In genomic region chr3:146596387-146596786, GRCm38 (mm10) we compare ENCODE assay signal across 29 mouse cellular contexts. TPM values are rescaled to one million over a fixed set of nuclear protein-coding genes. Genes with fewer than 3 reads are reported as not detected.
A peak's percentile ranks its signal among the peaks of the same experiment; 100 is the strongest.
DNase-seq lines count a peak whose midpoint lies in the region; ATAC-seq and TF ChIP-seq lines count a peak whose summit lies in the region.
"Had no signal": no experiment of that assay in that cellular context is flagged by ENCODE, and none has a peak within 500 bp of the region (broad histone marks: within the 10 kb centered on the region; RNA-seq: fewer than 3 reads in every experiment).

No protein-coding gene starts in this region.

- H3K27ac ChIP-seq in liver, adult 2 months (replicated peaks; ENCODE audit: insufficient read depth, low read depth, low read length) = peak overlapping the region; percentile 92
- H3K27ac ChIP-seq in liver, embryonic 12.5 days = no peak overlapping the region
- H3K27ac ChIP-seq in liver, embryonic 15.5 days (replicated peaks) = peak overlapping the region; percentile 59; the same call in 1 of the 2 replicates
- H3K27ac ChIP-seq in liver, postnatal 0 days (ENCODE audit: low read depth) = peak overlapping the region; percentile 95
- H3K27ac ChIP-seq in hindbrain, embryonic 10.5 days = no peak overlapping the region
- H3K27ac ChIP-seq: embryonic facial prominence, embryonic 13.5 days; embryonic facial prominence, embryonic 15.5 days; forebrain, embryonic 10.5 days; forebrain, embryonic 12.5 days had no signal

- DNase-seq in liver, adult 2 months (ENCODE audit: extremely low read depth, low read depth, low spot score) = peak; percentile 77
- no peak for DNase-seq in liver
- no peak for DNase-seq in liver, postnatal 0 days
- DNase-seq in hindbrain, embryonic 10.5 days (ENCODE audit: low spot score) = no peak
- DNase-seq: adrenal gland, adult 2 months; adrenal gland, postnatal 10 days; adrenal gland, postnatal 25 days; cerebellum, adult 11 months; cerebellum, adult 18-20 months; cerebellum, adult 8-10 months; cerebellum, adult 9-11 months; cerebellum, postnatal 14 days; cerebellum, postnatal 36 days; embryo, embryonic 11 days had no signal

- ATAC-seq in liver, embryonic 12.5 days = no peak
- no peak for ATAC-seq in liver, embryonic 15.5 days (ENCODE audit: insufficient read depth)
- peak; percentile 52 for ATAC-seq in liver, postnatal 0 days
- ATAC-seq: forebrain, embryonic 14.5 days had no signal

- TF ChIP-seq POLR2A in liver, adult 2 months (IDR thresholded peaks at IDR 0.05; ENCODE audit: extremely low read depth, insufficient read depth, low read length) = no peak

- no peaks in the 10 kb centered on the region for H3K9me3 ChIP-seq in liver, embryonic 12.5 days (replicated peaks)
- H3K9me3 ChIP-seq in liver, embryonic 15.5 days (replicated peaks) = no peaks in the 10 kb centered on the region
- H3K9me3 ChIP-seq in liver, postnatal 0 days (ENCODE audit: low read length) = no peaks in the 10 kb centered on the region
- H3K9me3 ChIP-seq in hindbrain, embryonic 10.5 days = no peaks in the 10 kb centered on the region
- H3K9me3 ChIP-seq: embryonic facial prominence, embryonic 13.5 days; embryonic facial prominence, embryonic 15.5 days; forebrain, embryonic 10.5 days; forebrain, embryonic 12.5 days had no signal

- H3K79me2 ChIP-seq in liver, adult 2 months (ENCODE audit: control insufficient read depth, insufficient read depth, low read length) = peaks cover 19% of the 10 kb centered on the region

- peaks cover 15% of the 10 kb centered on the region; the same call in 1 of the 2 replicates for H3K36me3 ChIP-seq in liver, adult 2 months (ENCODE audit: control insufficient read depth, insufficient read depth, low read length)
- H3K36me3 ChIP-seq in liver, embryonic 12.5 days = no peaks in the 10 kb centered on the region
- H3K36me3 ChIP-seq in liver, embryonic 15.5 days (replicated peaks) = no peaks in the 10 kb centered on the region
- H3K36me3 ChIP-seq in liver, postnatal 0 days (replicated peaks; ENCODE audit: insufficient read depth, low read length) = no peaks in the 10 kb centered on the region
- H3K36me3 ChIP-seq in hindbrain, embryonic 10.5 days = no peaks in the 10 kb centered on the region
- H3K36me3 ChIP-seq: embryonic facial prominence, embryonic 13.5 days; embryonic facial prominence, embryonic 15.5 days; forebrain, embryonic 10.5 days; forebrain, embryonic 12.5 days had no signal

- peak overlapping the region; percentile 67 for H3K9ac ChIP-seq in liver, adult 2 months (ENCODE audit: low read depth, low read length)
- no peak overlapping the region for H3K9ac ChIP-seq in liver, embryonic 12.5 days
- H3K9ac ChIP-seq in liver, embryonic 15.5 days = no peak overlapping the region
- H3K9ac ChIP-seq in liver, postnatal 0 days (replicated peaks) = peak overlapping the region; percentile 18; the same call in 1 of the 2 replicates
- H3K9ac ChIP-seq: embryonic facial prominence, embryonic 13.5 days; embryonic facial prominence, embryonic 15.5 days; forebrain, embryonic 12.5 days had no signal

- no peak overlapping the region for H3K4me2 ChIP-seq in liver, embryonic 12.5 days
- H3K4me2 ChIP-seq in liver, embryonic 15.5 days = no peak overlapping the region
- peak overlapping the region; percentile 67 for H3K4me2 ChIP-seq in liver, postnatal 0 days (ENCODE audit: low read depth, low read length)
- H3K4me2 ChIP-seq: embryonic facial prominence, embryonic 13.5 days; embryonic facial prominence, embryonic 15.5 days; forebrain, embryonic 12.5 days had no signal

- H3K27me3 ChIP-seq in liver, adult 2 months (ENCODE audit: control insufficient read depth, insufficient read depth, low read length) = no peaks in the 10 kb centered on the region
- no peaks in the 10 kb centered on the region for H3K27me3 ChIP-seq in liver, embryonic 12.5 days (replicated peaks)
- no peaks in the 10 kb centered on the region for H3K27me3 ChIP-seq in liver, embryonic 15.5 days
- no peaks in the 10 kb centered on the region for H3K27me3 ChIP-seq in liver, postnatal 0 days (ENCODE audit: insufficient read depth, low read length)
- no peaks in the 10 kb centered on the region for H3K27me3 ChIP-seq in hindbrain, embryonic 10.5 days (ENCODE audit: insufficient read depth, poor library complexity, severe bottlenecking)
- H3K27me3 ChIP-seq: embryonic facial prominence, embryonic 13.5 days; embryonic facial prominence, embryonic 15.5 days; forebrain, embryonic 12.5 days had no signal

- TF ChIP-seq CTCF in liver, adult 2 months (IDR thresholded peaks at IDR 0.05; ENCODE audit: low read depth, low read length) = no peak
- no peak for TF ChIP-seq CTCF in liver, postnatal 0 days (IDR thresholded peaks at IDR 0.05; ENCODE audit: low read depth)

- no peak for TF ChIP-seq EP300 in liver, postnatal 0 days (IDR thresholded peaks at IDR 0.05; ENCODE audit: low read depth)

- H3K4me3 ChIP-seq in liver, adult 2 months (ENCODE audit: insufficient read depth, low read depth, low read length) = peak overlapping the region; percentile 48
- no peak overlapping the region for H3K4me3 ChIP-seq in liver, embryonic 12.5 days
- H3K4me3 ChIP-seq in liver, embryonic 15.5 days (replicated peaks) = no peak overlapping the region
- no peak overlapping the region for H3K4me3 ChIP-seq in liver, postnatal 0 days (ENCODE audit: low read depth, low read length)
- H3K4me3 ChIP-seq in hindbrain, embryonic 10.5 days = no peak overlapping the region
- H3K4me3 ChIP-seq: embryonic facial prominence, embryonic 13.5 days; embryonic facial prominence, embryonic 15.5 days; erythroblast, embryonic 14.5 days; forebrain, embryonic 10.5 days; forebrain, embryonic 12.5 days had no signal

- peaks cover 32% of the 10 kb centered on the region for H3K4me1 ChIP-seq in liver, adult 2 months (ENCODE audit: control insufficient read depth, insufficient read depth, low read length)
- peaks cover 7% of the 10 kb centered on the region for H3K4me1 ChIP-seq in liver, embryonic 12.5 days
- peaks cover 15% of the 10 kb centered on the region for H3K4me1 ChIP-seq in liver, embryonic 15.5 days (replicated peaks)
- peaks cover 6% of the 10 kb centered on the region for H3K4me1 ChIP-seq in liver, postnatal 0 days (ENCODE audit: insufficient read depth)
- H3K4me1 ChIP-seq in hindbrain, embryonic 10.5 days (replicated peaks) = no peaks in the 10 kb centered on the region
- H3K4me1 ChIP-seq: embryonic facial prominence, embryonic 13.5 days; embryonic facial prominence, embryonic 15.5 days; forebrain, embryonic 12.5 days had no signal

- 19% methylated on average over 8 of the region's 8 CpGs for WGBS in liver, adult 2 months
- WGBS in liver, embryonic 12.5 days (ENCODE audit: insufficient replicate concordance) = 72% methylated on average over 8 of the region's 8 CpGs
- 71% methylated on average over 8 of the region's 8 CpGs for WGBS in liver, embryonic 15.5 days (ENCODE audit: insufficient replicate concordance)
- WGBS in liver, postnatal 0 days (ENCODE audit: insufficient replicate concordance) = 65% methylated on average over 8 of the region's 8 CpGs
- WGBS in hindbrain, embryonic 10.5 days = 89% methylated on average over 8 of the region's 8 CpGs

RNA-seq across cellular contexts. Expression of gene Dnase2b, which starts 19.0 kb away (rescaled TPM):
- total RNA-seq in liver, adult 2 months (2014; rRNA removed) = 11.0 and 15.6 TPM in 2 replicates
- polyA plus RNA-seq in liver, adult 2 months (2012; rRNA removed) = 6.2 and 6.6 TPM in 2 replicates
- 0.23 and 0.24 TPM in 2 replicates for polyA plus RNA-seq in liver, embryonic 12.5 days (2016; fragmentation: Nextera tagmentation; extraction: Ambion mirVana)
- polyA plus RNA-seq in liver, embryonic 15.5 days (2015; fragmentation: Nextera tagmentation; extraction: Ambion mirVana) = 2.1 and 3.3 TPM in 2 replicates
- 3.9 and 4.0 TPM in 2 replicates for polyA plus RNA-seq in liver, postnatal 0 days (2015; fragmentation: Nextera tagmentation; extraction: Ambion mirVana)
- polyA plus RNA-seq in hindbrain, embryonic 10.5 days (2016; fragmentation: Nextera tagmentation; extraction: Ambion mirVana) = not detected in 2 replicates
- total RNA-seq: adrenal gland, adult 2 months; adrenal gland, postnatal 25 days; ES-E14; MEL had no signal
- polyA plus RNA-seq: adrenal gland, adult 2 months; brain, embryonic 14.5 days; C2C12; embryonic facial prominence, embryonic 11.5 days; erythroblast, embryonic 14.5 days; forebrain, embryonic 10.5 days; forebrain, embryonic 12.5 days; forebrain, embryonic 14.5 days had no signal

RNA-seq across cellular contexts. Expression of gene Uox, which starts 26.2 kb away (rescaled TPM):
- 1,668 and 2,080 TPM in 2 replicates for total RNA-seq in liver, adult 2 months (2014; rRNA removed)
- polyA plus RNA-seq in liver, adult 2 months (2012; rRNA removed) = 512 and 535 TPM in 2 replicates
- 0.69 and 0.87 TPM in 2 replicates for polyA plus RNA-seq in liver, embryonic 12.5 days (2016; fragmentation: Nextera tagmentation; extraction: Ambion mirVana)
- polyA plus RNA-seq in liver, embryonic 15.5 days (2015; fragmentation: Nextera tagmentation; extraction: Ambion mirVana) = 30.4 and 56.2 TPM in 2 replicates
- polyA plus RNA-seq in liver, postnatal 0 days (2015; fragmentation: Nextera tagmentation; extraction: Ambion mirVana) = 213 and 245 TPM in 2 replicates
- polyA plus RNA-seq in hindbrain, embryonic 10.5 days (2016; fragmentation: Nextera tagmentation; extraction: Ambion mirVana) = not detected in 2 replicates
- total RNA-seq: adrenal gland, postnatal 25 days; common myeloid progenitor, adult 5-6 weeks; ES-E14; MEL had no signal
- polyA plus RNA-seq: adrenal gland, adult 2 months; brain, embryonic 14.5 days; C2C12; embryonic facial prominence, embryonic 11.5 days; erythroblast, embryonic 14.5 days; forebrain, embryonic 10.5 days; forebrain, embryonic 12.5 days; forebrain, embryonic 14.5 days had no signal

RNA-seq across cellular contexts. Expression of gene 4930503B20Rik, which starts 54.7 kb away (rescaled TPM):
- total RNA-seq in liver, adult 2 months (2014; rRNA removed) = not detected in 2 replicates
- not detected in 2 replicates for polyA plus RNA-seq in liver, adult 2 months (2012; rRNA removed)
- not detected in 2 replicates for polyA plus RNA-seq in liver, embryonic 12.5 days (2016; fragmentation: Nextera tagmentation; extraction: Ambion mirVana)
- not detected in 2 replicates for polyA plus RNA-seq in liver, embryonic 15.5 days (2015; fragmentation: Nextera tagmentation; extraction: Ambion mirVana)
- not detected in 2 replicates for polyA plus RNA-seq in liver, postnatal 0 days (2015; fragmentation: Nextera tagmentation; extraction: Ambion mirVana)
- polyA plus RNA-seq in hindbrain, embryonic 10.5 days (2016; fragmentation: Nextera tagmentation; extraction: Ambion mirVana) = not detected in 2 replicates
- total RNA-seq: adrenal gland, adult 2 months; adrenal gland, postnatal 10 days; adrenal gland, postnatal 4 days; ES-E14 had no signal
- polyA plus RNA-seq: adrenal gland, adult 2 months; C2C12; embryonic facial prominence, embryonic 11.5 days; erythroblast, embryonic 14.5 days; forebrain, embryonic 10.5 days; forebrain, embryonic 12.5 days; forebrain, embryonic 14.5 days had no signal

Comparison
In these comparisons a context has a peak if more than half of its experiments do, and no peak if none do; other contexts are left out.
1. H3K27ac ChIP-seq: peak in liver, adult 2 months (single experiment), liver, embryonic 15.5 days (single experiment) and liver, postnatal 0 days (single experiment); none in liver, embryonic 12.5 days (single experiment) and hindbrain, embryonic 10.5 days (single experiment).
2. H3K9ac ChIP-seq: peak in liver, adult 2 months (single experiment) and liver, postnatal 0 days (single experiment); none in liver, embryonic 12.5 days (single experiment) and liver, embryonic 15.5 days (single experiment).
3. RNA of gene Uox, which starts 26.2 kb away (polyA plus RNA-seq): 512 to 535 TPM in liver, adult 2 months, 213 to 245 TPM in liver, postnatal 0 days and 30.4 to 56.2 TPM in liver, embryonic 15.5 days; 0.69 to 0.87 TPM in liver, embryonic 12.5 days and not detected in hindbrain, embryonic 10.5 days; every median in the first group is over 10 times any median in the second.